Mouse (Mus musculus) liver, embryonic 14.5 days (tissue): ENCODE data around the gene Erbb4. TPM values are rescaled to one million over a fixed set of nuclear protein-coding genes. Genes with fewer than 3 reads are reported as not detected.

Experiments
- ATAC-seq: fragments of 200-750 bp; cut with Nextera tagmentation; 2 replicates; pipeline ENCODE4 v1.8.0; 2017; ENCODE audit warnings: moderate number of reproducible peaks, mild to moderate bottlenecking, moderate library complexity; ENCODE audit not compliant: insufficient read depth
- DNase-seq, 3 experiments: peaks; one replicate each; pipeline ENCODE4 v3.0.0-alpha.2; 2012 to 2013; ENCODE audit warnings: low read depth in 3 of 3, low spot score in 3 of 3
- H3K27ac ChIP-seq: fragments of 300-500 bp; sonication (generic); 2 replicates; pipeline ENCODE4 v1.5.1; 2014; ENCODE audit warnings: moderate library complexity, mild to moderate bottlenecking, control low read depth, inconsistent platforms
- H3K27me3 ChIP-seq: fragments of 300-500 bp; sonication (generic); 2 replicates; pipeline ENCODE4 v1.6.1; 2014; ENCODE audit warnings: mild to moderate bottlenecking, low read length, moderate library complexity; ENCODE audit not compliant: control insufficient read depth, insufficient read depth
- H3K36me3 ChIP-seq: fragments of 300-500 bp; sonication (generic); replicated peaks from 2 replicates; pipeline ENCODE4 v1.6.1; 2014; ENCODE audit warnings: low read depth; ENCODE audit not compliant: control insufficient read depth, insufficient read depth
- H3K4me1 ChIP-seq, 2 experiments: fragments of 200-500 bp in 1 of 2; fragments of 300-500 bp in 1 of 2; sonication (generic) in 1 of 2; replicated peaks; 2 replicates each; pipeline ENCODE4 v1.6.1; 2012 to 2014; ENCODE audit warnings: antibody characterized with exemption in 1 of 2, inconsistent platforms in 1 of 2, low read length in 1 of 2; ENCODE audit not compliant: control insufficient read depth in 2 of 2, insufficient read depth in 2 of 2
- H3K4me2 ChIP-seq: fragments of 300-500 bp; sonication (generic); 2 replicates; pipeline ENCODE4 v1.6.1; 2014; ENCODE audit warnings: low read depth, mild to moderate bottlenecking, control low read depth, moderate library complexity
- H3K4me3 ChIP-seq, 2 experiments: fragments of 200-500 bp in 1 of 2; fragments of 300-500 bp in 1 of 2; sonication (generic) in 1 of 2; 2 replicates each; pipeline ENCODE4 v1.5.1; 2012 to 2014; ENCODE audit warnings: low read depth in 2 of 2, low read length in 2 of 2, mild to moderate bottlenecking in 2 of 2, control low read depth in 1 of 2, inconsistent platforms in 1 of 2, moderate library complexity in 1 of 2; ENCODE audit not compliant: insufficient read depth in 1 of 2
- H3K9ac ChIP-seq: fragments of 300-500 bp; sonication (generic); replicated peaks from 2 replicates; pipeline ENCODE4 v1.6.1; 2014; ENCODE audit warnings: mild to moderate bottlenecking, control low read depth, moderate library complexity
- H3K9me3 ChIP-seq: fragments of 300-500 bp; sonication (generic); 2 replicates; pipeline ENCODE4 v1.6.1; 2016; ENCODE audit warnings: low read length, mixed read lengths; ENCODE audit not compliant: control insufficient read depth
- CTCF ChIP-seq: IDR thresholded peaks from 2 replicates; pipeline ENCODE4 v1.5.1; 2016; ENCODE audit warnings: antibody characterized with exemption, low read depth, control low read depth
- EP300 ChIP-seq: IDR thresholded peaks from 2 replicates; pipeline ENCODE4 v1.6.1; 2016; ENCODE audit warnings: antibody characterized with exemption, low read depth
- WGBS: fragments of 180-500 bp; shearing (Covaris S2); extraction: QIAGEN DNeasy Blood & Tissue Kit; methylation state at CpG from one replicate; pipeline ENCODE4 v1.1.7; 2014; ENCODE audit not compliant: insufficient replicate concordance; 5-methylcytosine and 5-hydroxymethylcytosine counted together
- polyA plus RNA-seq, 2 experiments: library from polyadenylated mRNA; depleted of rRNA in 1 of 2; stranded (reverse) in 1 of 2; unstranded in 1 of 2; fragments of >200 nt; fragmentation: Nextera tagmentation in 1 of 2; extraction: Ambion mirVana in 1 of 2; gene quantifications; 2 replicates each; pipeline versions ENCODE4 v1.2.1 to v1.2.3; 2012 to 2014

The Erbb4 gene
- polyA plus RNA-seq, 2 experiments = under 0.01 TPM; not detected in 1

GRCm38 (mm10) chr1:68872976-68873634 is 234.8 kb downstream of the Erbb4 start:
- H3K9me3 ChIP-seq = no peaks in the 10 kb centered on the region
- ATAC-seq (no peak), DNase-seq (no peak)
- no peak overlapping the region for H3K4me3 ChIP-seq
- H3K9ac ChIP-seq = no peak overlapping the region
- TF ChIP-seq CTCF (no peak), EP300 (no peak)
- WGBS = 47% methylated on average over 2 of the region's 2 CpGs
- H3K4me1 ChIP-seq = no peaks in the 10 kb centered on the region
- no peaks in the 10 kb centered on the region for H3K36me3 ChIP-seq
- no peaks in the 10 kb centered on the region for H3K27me3 ChIP-seq
- no peak overlapping the region for H3K4me2 ChIP-seq
- no peak overlapping the region for H3K27ac ChIP-seq

GRCm38 (mm10) chr1:68860341-68860740 is 247.5 kb downstream of the Erbb4 start:
- Histone ChIP-seq H3K27ac (no peak overlapping the region), H3K36me3 (no peaks in the 10 kb centered on the region), H3K27me3 (no peaks in the 10 kb centered on the region), H3K4me2 (no peak overlapping the region), H3K4me3 (no peak overlapping the region), H3K9ac (no peak overlapping the region), H3K4me1 (no peaks in the 10 kb centered on the region), H3K9me3 (no peaks in the 10 kb centered on the region)
- TF ChIP-seq EP300 = no peak
- TF ChIP-seq CTCF = no peak
- WGBS = 70% methylated on average over 2 of the region's 2 CpGs
- no peak for DNase-seq
- ATAC-seq = no peak

GRCm38 (mm10) chr1:68859480-68859879 is 248.4 kb downstream of the Erbb4 start:
- no peaks in the 10 kb centered on the region for H3K36me3 ChIP-seq
- no peak overlapping the region for H3K4me3 ChIP-seq
- H3K27ac ChIP-seq = no peak overlapping the region
- ATAC-seq (no peak), DNase-seq (no peak)
- H3K4me2 ChIP-seq = no peak overlapping the region
- WGBS = 68% methylated on average over 4 of the region's 4 CpGs
- no peaks in the 10 kb centered on the region for H3K9me3 ChIP-seq
- no peaks in the 10 kb centered on the region for H3K4me1 ChIP-seq
- no peaks in the 10 kb centered on the region for H3K27me3 ChIP-seq
- TF ChIP-seq EP300 = no peak
- TF ChIP-seq CTCF = no peak
- no peak overlapping the region for H3K9ac ChIP-seq

- Histone ChIP-seq H3K4me3 (no peak overlapping the region), H3K27me3 (no peaks in the 10 kb centered on the region), H3K27ac (no peak overlapping the region), H3K4me1 (no peaks in the 10 kb centered on the region), H3K4me2 (no peak overlapping the region), H3K9ac (no peak overlapping the region), H3K36me3 (no peaks in the 10 kb centered on the region), H3K9me3 (no peaks in the 10 kb centered on the region)
- 45% methylated on average over 4 of the region's 4 CpGs for WGBS
- ATAC-seq (no peak), DNase-seq (no peak)
- no peak for TF ChIP-seq EP300
- TF ChIP-seq CTCF = no peak
These were observed 268.5 kb downstream of the Erbb4 start for GRCm38 (mm10) chr1:68839352-68839751.

GRCm38 (mm10) chr1:68834686-68835085 is 273.2 kb downstream of the Erbb4 start:
- H3K9me3 ChIP-seq = no peaks in the 10 kb centered on the region
- H3K4me3 ChIP-seq = no peak overlapping the region
- no peak overlapping the region for H3K27ac ChIP-seq
- WGBS = 48% methylated on average over 3 of the region's 3 CpGs
- H3K27me3 ChIP-seq = no peaks in the 10 kb centered on the region
- no peak for TF ChIP-seq EP300
- TF ChIP-seq CTCF = no peak
- DNase-seq (no peak), ATAC-seq (no peak)
- no peaks in the 10 kb centered on the region for H3K4me1 ChIP-seq
- H3K9ac ChIP-seq = no peak overlapping the region
- no peaks in the 10 kb centered on the region for H3K36me3 ChIP-seq
- no peak overlapping the region for H3K4me2 ChIP-seq
